Mouse (Mus musculus): ENCODE measurements at regions not wholly inside any gene's neighbourhood (a gene's known extent, or its start where the extent isn't known, plus 50 kb on each side); places are given as distances from the start of the nearest gene placed in this dataset.

- in situ Hi-C loops (cut with MboI) = no loop called here
Measured at GRCm38 (mm10) chr3:143595081-143595480, 609.9 kb downstream of the Lmo4 start.

DNA sequence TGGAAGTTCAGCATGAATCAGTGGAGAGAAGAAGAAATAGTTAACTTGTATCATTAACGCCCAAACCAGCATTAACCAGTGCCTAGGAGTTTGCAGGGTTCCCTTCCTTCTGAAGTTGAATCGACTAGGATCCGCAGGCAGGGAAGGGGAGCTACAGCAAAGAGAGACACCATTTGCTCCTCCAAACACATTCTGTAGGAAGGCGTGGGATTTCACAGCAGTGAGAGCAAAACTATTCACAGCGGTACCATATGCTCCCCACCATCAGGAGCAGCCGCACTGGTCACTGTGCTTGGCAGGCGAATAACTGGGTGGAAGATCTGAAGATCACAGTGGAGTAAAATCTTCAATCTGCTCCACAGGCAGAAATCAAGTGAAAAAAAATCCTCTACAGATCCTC is 610.3 kb downstream of the Lmo4 start:
- in situ Hi-C loops (cut with MboI) = no loop called here

- in situ Hi-C loops (cut with MboI) = no loop called here
Measured at GRCm38 (mm10) chr3:143586653-143587052, 618.4 kb downstream of the Lmo4 start.

- in situ Hi-C loops (cut with MboI) = no loop called here
Measured at GRCm38 (mm10) chr3:143584692-143585603, 620.1 kb downstream of the Lmo4 start.

DNA sequence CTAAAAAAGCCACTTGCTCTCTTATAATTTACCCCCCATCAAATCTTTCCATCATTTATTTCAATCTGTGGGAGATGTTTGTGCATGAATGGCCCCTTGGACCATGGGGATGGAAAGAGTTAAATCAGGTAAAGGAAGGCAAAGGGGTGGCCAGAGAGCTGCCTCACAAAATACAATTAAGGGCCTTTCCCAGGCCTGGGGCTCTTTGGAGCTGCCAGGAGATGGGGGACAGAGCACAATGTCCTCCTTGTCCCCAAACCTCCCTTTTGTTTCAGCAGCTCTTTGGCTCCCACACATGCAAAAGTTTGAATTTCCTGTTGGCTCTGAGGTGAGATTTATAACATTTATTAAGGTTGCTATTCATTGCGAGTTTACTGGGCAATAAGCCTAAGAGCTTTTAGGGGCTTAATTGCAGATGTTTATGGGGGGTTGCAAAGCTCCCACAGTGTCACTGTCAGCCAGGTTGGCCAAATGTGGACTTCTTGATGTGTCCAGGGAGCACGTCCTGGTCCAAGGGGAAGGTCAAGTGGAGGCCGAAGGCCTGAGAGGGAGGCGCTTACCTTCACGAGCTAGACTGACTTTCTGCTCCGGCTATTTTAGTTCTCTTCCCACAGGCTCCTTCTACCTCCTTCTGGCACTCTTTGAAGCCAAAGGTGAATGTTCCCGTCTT is 628.5 kb downstream of the Lmo4 start:
- in situ Hi-C loops (cut with MboI) = no loop called here

DNA sequence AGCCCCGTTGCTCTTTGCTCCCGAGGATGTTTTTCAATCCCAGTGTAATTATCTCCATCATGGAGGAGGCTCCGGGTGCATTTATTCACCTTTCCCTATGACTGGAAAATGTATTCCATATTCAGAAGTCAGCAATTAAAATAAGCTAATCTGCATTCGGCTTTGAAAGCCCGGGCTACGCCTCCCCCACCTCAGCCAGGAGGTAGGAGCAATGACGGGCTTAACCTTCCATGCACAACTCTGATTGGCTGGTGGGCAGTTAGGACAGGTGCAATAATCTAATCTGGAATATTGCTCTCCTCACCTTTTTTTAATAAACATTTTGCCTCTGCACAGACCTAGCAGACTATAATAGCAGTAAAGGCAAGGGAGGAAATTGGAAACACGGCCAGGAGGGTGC is 629.3 kb downstream of the Lmo4 start:
- in situ Hi-C loops (cut with MboI) = no loop called here

DNA sequence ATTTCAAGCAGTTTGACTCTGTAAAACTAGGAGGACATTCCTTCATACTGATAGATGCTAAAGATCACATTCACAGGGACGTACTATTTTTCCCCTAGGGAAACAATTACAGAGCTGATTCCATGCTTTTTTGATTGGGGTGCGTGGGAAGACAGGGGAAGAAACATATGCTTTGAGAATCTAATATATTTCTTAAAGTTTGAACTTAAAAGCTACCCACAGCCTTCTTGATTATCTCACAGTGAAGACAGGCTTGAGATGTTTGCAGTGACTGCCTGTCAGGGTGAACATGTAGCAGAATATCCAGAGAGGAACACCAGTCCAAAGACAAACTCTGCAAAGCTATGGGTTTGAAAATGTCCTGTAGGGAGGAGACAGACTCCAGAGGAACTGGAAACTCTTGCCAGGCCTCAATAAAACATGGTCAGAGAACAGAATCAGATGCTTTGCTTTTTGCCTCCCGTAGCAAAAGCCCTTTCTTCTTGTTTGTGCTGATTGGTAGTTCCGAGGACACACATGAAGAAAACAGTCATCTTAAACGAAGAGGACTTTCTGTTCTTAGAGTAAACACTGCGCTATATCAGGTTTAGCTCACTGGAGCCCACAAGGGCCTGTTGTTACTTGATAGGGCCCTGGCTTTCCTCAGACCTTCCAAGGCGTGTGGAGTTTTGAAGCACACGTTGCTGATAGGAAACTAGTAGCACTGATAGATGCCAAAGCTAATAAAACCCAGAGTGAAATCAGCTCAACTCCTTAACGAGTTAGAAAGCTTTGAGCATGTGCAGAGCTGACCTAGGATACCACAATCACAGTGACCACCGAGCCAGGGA is 630.8 kb downstream of the Lmo4 start:
- in situ Hi-C loops (cut with MboI) = no loop called here

GRCm38 (mm10) chr3:143569930-143570329 is 635.1 kb downstream of the Lmo4 start:
- in situ Hi-C loops (cut with MboI) = no loop called here

DNA sequence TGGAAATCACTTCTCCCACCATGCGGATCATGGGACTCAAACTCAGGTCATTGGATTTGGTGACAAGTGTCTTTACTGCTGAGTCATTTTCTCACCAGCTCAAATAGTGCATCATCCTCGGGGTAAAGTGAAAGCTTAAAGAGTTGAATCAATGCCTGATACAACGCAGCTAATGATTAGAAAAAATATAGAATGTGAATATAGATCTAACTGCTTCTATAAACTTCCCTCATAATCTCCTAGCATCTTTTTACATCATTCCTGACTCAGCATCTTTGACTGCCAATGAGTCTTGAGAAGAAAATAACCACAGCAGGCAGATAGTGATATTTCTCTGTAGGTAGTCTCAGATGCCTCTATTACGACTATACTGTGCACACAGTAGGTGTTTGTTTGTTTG is 640.0 kb downstream of the Lmo4 start:
- in situ Hi-C loops (cut with MboI) = no loop called here

- in situ Hi-C loops (cut with MboI) = no loop called here
Measured at GRCm38 (mm10) chr3:143542811-143543210, 661.0 kb upstream of the Pkn2 start.

- in situ Hi-C loops (cut with MboI) = no loop called here
Measured at GRCm38 (mm10) chr3:143527982-143528381, 646.2 kb upstream of the Pkn2 start.

GRCm38 (mm10) chr3:143527274-143527673 is 645.5 kb upstream of the Pkn2 start:
- in situ Hi-C loops (cut with MboI) = no loop called here

DNA sequence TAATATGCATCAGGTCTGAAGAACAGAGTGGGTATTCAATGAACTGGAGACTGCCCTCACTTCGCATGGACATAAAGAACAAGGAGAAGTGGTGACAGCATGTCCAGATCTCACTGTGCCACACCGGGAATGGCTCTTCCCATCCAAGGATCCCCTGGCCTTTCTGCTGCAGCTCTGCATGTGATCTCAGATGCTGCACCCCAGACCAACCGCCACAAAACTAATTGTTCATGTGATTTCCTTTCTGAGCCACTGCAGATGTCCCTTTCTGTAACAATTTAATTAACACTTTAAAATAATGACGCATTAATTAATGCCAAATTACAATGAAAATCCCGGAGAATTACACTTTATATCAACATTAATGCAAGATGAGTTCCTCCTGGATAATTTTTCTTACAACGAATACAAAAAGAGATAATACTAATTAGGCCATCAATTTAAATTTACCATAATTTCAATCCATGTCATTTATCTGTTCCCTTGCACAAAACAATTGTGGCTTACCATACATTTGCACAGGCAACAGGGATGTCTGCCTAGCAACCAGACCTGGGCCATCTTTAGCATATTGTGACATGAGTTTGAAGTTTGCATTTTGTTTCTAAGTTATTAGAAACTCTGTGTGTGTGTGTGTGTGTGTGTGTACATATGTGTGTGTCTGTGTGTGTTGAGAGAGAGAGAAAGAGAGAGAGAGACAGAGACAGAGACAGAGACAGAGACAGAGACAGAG is 630.9 kb upstream of the Pkn2 start:
- in situ Hi-C loops (cut with MboI) = no loop called here

DNA sequence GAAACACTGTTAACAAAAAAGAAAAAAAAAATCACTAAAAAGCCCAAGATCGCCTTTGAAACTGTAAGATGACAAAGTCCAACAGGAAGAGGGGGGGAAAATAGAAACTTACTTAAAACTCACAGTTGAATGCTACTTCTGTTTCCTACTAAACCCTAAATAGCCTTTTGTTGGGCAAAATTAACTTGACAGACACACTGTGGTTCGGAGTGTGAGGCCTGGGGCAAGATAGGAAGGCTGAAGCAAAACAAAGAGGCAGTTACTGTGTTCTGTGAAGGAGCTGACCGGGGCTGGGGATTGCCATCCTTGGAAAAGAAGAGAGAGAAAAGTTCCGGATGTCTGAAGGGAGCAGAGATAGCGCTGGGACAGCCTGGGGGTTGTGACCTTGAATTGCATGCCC is 627.7 kb upstream of the Pkn2 start:
- in situ Hi-C loops (cut with MboI) = no loop called here

DNA sequence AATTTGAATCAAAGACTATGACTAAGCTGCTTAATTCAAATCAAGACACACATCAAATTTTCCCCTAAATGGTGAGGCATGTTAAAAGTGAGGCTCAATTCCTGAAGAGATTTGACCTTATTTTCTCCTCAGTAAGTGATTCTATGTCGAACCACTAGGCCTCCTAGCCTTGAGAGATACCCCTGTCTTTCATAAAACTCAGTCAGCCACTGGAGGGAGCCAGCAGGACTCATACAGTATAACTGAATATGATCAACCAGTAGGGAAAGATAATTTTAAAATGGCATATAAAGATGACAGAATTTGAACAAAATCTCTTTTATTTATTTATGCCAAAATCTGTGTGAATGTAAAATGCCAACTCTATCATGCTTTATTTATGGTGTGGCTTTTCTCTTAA is 626.5 kb upstream of the Pkn2 start:
- in situ Hi-C loops (cut with MboI) = no loop called here

DNA sequence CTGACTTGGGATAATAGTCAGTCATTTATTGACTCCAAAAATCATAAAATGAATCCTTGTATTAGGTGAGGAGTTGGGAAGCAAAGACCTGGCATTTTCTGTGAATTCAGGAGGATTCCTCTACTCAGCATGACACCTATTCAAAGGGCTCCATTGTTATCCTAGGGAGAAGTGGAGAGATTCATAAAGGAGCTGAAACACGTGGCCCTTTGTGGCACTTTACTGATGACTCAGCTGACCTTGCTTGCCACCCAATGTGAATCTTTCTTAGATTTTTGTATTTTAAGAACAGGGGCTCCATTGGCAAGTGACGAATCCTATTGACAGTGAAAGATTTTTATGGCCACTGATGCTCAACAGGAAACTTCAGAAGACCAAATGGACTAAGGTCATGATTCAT is 619.2 kb upstream of the Pkn2 start:
- in situ Hi-C loops (cut with MboI) = no loop called here

DNA sequence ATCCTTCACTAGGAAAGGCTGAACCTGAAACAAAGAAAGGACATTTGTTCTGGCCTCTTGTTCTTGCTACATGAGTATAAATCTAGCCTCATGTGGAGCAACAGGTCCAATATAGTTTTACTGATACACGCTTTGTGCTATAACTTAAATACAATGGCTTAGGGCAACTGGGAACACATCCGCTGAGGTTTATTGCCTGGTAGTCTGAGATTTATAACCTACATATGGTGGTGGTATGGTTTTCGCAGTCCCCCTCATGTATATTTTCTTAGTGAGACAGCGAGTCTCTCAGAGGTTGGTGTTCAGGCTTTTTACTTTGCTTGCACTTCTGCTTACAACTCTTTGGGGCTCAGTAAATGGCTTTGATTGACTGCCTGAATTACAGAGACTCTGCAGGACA is 613.6 kb upstream of the Pkn2 start:
- in situ Hi-C loops (cut with MboI) = no loop called here

DNA sequence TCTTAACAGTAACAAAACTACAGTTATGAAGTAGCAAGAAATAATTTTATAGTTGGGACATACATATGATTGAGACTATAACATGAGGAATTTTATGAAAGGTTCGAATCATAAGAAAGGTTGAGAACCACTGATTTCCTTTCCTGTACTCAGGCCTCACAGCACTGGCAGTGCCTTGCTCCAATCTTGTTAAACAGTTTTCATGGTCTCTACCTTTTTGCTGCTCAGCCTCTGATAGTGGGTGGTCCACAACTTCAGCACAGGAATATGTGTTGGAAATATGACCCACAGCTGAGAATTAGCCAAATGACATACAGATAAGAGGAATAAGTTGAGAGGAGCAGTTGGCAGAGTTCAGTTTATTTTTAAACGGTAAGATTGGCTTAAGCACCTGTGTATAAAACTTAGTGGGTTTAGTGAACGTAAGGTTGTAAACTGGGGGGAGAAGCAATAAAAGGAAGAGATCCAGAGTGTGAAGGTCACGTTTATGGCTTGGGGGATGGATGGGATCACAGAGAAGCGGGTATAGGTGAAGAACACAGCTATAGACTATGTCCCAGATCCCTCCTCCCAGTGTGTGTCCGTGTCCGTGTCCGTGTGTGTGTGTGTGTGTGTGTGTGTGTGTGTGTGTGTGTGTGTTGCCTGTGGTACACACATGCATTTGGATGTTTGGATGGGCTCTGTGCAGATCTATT is 596.3 kb upstream of the Pkn2 start:
- in situ Hi-C loops (cut with MboI) = no loop called here

DNA sequence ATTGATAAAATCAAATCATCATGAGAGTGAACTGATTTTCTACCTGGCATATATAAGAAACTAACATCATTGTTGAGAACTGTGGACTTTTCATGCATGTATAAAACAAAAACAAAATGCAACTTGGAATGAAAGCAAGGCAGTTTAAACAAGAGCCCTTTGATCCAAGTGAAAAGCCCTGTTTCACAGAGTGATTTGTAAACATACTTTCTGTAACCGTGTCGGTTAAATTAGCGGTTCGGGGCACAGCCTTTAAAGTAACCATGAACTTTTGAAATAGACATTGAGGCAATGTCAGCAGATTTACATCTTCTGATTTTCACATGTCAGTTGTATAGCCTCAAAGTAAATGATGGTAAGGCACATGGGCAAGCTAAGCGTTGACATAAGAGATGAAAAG is 593.7 kb upstream of the Pkn2 start:
- in situ Hi-C loops (cut with MboI) = no loop called here

GRCm38 (mm10) chr3:143447005-143447709 is 565.4 kb upstream of the Pkn2 start:
- in situ Hi-C loops (cut with MboI) = no loop called here

DNA sequence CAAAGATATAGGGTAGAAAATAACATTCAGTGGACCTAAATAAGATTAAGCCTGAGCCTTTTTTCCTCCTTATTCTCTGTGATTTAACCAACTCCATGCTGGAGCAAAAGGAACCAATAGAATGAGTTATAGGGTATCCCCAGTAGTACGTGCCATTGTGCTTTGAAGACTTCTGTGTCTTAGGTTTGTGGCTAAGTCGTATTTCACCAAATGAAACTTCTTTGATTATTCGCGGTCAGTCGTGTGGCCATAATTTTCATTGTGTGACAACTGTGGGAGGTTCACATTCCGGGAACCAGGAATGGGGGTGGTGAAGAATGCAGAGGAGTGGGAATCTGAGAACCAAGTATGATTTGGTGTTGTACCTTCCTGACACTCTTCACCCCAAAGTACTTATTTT is 535.6 kb upstream of the Pkn2 start:
- in situ Hi-C loops (cut with MboI) = no loop called here
